Mouse (Mus musculus) ovary, adult 18-20 months (tissue): Measurements from ENCODE around the gene Vpreb3.

Source experiments
- DNase-seq: peaks from one replicate; pipeline ENCODE4 v3.0.0; 2022; ENCODE audit warnings: low spot score, mixed read lengths

The Vpreb3 gene

DNA sequence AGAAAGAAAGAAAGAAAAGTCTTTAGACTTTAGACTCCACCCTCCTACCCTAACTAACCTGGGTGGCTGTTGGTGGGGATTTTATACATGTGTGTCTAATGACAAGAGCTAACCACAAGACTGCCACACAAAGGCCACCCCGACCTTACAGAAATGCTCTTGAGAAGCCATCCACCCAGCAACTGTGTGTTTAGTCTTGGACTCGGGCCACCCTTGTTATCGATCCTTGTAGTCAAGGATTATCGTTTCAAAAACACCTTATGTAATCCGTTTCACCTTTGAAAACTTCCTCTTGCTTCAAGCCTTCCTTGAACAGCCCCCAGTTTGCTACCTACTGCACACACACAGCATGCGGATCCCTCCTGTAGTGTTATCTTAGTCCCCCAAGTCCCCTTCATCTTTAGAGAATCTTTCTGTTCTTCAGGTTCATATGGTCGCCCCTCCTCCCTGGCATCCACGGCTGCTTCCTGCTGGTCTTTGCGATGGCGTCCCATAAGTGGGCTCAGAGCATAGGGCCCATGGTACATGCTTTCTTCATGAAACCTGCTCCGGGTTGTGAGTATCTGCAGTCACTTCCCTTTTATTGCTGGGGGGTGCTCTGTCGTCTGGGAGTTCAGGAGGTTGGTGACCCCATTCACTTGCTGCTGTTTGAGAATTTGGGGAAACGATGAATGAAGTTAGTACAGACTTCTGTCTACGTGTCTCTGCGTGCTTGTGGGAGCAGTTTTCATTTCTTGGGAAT is at the start of gene Vpreb3:
TSS of gene Vpreb3 (plus strand) at position 322 of the 742 bp plus-strand sequence.
- no peak for DNase-seq

DNA sequence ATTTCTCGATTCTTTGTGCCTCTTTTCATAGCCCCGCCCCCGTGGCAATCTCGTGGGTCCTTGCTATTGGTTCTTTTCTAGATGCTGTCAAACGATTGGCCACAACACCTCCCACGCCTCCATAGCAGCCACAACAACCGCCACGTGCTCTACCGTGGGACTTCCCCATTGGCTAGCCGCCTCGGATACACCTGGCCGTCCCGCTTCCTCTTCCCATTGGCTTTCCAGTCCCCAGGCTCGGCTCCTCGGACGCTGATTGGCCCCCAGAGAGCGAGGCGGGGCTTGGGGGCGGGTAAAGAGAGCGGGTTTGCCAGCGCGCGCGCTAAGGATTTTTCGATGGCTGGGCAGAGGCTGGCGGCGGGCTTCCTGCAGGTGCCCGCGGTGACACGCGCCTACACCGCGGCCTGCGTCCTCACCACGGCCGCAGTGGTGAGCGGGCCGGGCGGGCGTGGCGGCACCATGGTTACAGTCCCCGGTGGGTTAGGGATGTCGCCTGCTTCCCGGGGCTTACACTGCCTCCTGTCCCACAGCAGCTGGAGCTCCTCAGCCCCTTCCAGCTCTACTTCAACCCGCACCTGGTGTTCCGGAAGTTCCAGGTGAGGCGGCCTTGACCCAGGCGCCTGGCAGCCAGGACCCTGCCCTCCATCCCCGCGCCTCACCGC is 49.6 kb upstream of the Vpreb3 start, which contains the start of gene Derl3:
TSS of gene Derl3 (plus strand) at position 325 of the 662 bp plus-strand sequence.
- peak; percentile 94 for DNase-seq

DNA sequence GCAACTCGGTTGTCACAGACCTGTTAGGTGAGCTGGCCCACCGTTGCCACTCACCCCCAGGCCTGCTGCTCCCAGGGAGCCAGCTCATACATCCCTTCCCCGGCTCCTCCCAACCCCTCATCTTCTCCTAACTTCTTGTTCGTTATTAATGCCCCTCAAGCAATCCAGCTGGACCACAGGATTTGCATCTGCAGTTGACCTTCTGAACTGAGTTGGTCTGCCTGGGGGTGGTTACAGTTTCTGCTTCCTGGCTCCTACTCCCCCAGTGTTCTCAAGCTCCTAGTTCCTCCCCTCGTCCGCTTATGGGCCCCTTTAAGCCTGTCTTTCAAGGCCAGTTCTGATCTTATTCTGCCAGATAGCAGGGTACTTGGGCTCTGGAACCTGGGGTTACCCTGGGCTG is 48.3 kb upstream of the Vpreb3 start:
- no peak for DNase-seq

DNA sequence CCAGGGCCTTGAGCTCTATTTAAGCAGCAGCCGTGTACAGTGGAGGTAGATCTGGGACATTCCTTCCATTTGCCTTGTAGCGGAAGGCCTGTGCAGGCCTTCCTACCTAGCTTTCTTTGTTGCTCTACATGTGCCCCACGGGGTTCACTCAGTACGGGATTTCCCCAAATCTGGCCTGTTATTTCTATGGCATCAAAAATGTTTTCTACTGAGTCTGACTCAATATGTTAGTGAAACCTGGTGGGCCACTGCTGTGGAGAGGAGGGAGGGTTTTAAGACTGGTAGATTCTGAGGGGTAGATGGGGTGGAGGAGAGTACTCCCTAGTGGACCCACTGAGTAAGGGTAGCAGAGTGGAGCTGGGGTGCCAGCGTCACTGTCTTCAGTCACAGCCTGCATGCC is 47.1 kb upstream of the Vpreb3 start:
- no peak for DNase-seq

DNA sequence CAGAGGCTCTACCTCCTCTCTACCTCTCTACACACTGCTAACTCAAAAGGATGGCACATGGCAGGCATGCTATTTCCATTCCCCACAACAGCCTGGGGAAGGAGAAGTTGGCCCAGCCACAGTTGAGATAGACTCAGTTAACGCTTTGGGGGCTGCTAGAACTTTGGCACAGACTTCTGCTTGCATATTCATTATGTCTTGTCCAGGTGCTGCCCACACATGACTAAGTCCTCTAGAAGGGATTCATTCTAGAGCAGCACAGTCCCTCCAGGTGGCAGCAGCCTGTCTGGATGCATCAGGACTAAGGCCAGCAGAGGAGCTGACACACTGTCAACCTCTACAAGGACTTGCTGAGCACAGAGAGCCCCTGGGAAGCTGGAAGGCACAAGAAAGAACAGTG is 46.6 kb upstream of the Vpreb3 start:
- DNase-seq, result no peak

DNA sequence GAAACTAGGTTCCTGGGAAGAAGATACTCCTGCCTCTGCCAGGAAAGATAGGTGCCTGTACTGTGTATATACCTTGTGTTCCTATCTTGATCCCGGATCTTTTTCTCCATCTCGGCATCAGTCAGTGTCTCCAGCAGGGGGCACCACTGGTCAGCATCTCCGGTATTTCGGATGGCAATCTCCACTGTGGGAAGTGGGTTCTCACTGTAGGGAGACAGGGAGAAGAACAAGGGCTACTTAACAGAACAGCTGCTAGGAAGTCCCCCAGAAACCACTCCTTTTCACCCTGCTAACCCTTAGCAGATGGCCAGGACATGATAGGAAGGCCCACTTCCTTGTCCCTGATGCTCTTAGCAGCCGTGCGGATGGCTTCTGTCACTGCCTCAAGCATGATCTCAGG is 45.5 kb upstream of the Vpreb3 start:
- no peak for DNase-seq

DNA sequence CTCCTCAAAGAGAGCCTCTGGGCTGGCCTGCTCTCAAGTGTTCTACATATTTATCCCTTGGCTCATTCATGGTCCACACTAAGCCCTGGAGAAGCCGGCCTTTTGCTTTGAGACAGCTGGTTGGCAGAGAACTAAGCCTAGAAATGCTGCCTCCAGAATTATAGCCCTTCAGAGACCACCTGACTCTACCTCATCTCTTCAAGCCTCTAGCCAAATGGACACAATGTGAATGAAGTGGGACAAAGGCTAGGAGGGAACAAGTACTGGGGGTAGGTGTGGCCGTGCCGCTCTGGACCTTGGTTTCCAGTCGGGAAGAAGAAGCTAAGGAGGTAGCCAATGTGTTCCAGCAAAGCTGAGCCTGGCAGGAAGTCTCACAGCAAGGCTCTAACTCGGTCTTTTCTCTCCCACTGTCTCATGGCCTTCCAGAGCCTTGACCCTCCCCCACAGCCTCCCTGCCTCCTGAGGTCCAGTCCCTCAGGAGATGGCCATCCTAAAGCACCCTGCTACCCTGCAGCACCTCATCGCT is 44.8 kb upstream of the Vpreb3 start:
- no peak for DNase-seq

DNA sequence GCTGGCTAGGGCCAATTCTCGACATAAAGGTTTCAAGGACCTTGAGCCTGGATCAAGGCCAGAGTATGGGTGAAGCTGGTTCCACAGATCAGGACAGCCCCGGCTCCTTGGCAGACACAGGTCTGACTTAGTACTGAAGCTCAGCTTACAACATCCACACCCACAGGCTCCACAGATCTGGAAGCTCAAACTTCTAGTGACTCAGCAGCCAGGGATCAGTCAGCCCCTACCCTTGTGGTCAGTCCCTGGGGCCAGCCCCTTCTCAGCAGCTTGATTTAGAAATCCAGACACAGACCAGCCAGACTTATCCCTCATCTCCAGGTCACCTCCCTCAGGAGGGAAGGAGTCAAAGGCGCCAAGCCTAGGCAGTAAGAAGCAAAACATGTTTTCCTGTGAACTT is 44.0 kb upstream of the Vpreb3 start:
- DNase-seq, result peak; percentile 84

DNA sequence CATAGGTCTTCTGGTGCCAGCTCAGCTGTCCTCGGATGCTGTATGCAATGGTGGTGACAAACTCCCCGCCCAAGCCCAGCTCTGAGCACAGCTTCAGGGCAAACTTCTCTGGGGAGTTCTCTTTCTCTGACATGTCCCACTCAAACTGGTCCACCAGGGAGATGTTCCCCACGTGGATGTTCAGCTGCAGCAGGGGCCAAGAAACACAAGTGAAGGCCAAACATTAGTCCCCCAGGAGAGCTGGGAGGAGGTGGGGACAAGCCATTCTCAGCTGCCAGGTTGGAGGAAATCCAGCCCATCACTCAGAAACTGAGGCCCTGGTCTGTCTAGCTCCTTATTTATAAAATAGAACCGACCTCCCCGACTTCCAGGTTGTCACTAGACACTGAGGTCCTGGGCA is 38.5 kb upstream of the Vpreb3 start:
- DNase-seq, result no peak

DNA sequence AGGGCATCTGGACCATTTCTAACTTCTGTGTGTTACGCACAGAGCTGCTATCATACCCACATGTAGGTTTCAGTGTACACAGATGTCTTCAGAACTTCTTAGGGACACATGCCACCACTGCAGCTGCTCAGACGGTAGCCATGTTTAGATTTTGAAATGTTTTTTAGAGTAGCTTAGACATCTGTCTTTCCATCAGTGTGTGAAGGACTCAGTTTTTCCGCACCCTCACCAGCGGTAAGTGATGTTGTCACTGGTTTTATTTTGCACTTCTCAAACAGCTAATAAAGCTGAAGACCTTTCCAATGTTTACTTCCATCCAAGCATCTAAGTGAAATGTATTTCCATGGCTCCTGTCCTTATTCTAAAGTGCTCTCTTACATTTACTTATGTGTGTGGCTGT is 36.0 kb upstream of the Vpreb3 start:
- DNase-seq, result no peak

DNA sequence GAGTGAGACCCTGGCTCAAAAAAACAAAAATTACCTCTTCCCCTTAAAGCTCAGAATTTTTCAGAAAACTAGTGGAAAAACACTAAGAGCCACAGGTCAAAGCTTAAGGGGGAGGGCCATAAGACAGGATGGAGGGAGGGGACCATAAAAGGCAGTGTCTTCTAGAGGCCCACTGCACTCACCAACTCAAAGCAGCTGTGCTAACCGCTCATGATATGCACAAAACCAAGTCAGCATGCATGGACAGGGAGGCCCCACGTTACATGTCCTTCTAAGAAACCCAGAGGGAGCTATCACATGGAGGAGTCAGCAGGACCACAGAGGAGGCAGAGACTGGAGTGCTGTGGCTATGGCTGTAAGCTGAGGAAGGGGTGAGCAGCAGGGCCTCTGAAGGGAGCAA is 32.2 kb upstream of the Vpreb3 start:
- DNase-seq, result no peak

DNA sequence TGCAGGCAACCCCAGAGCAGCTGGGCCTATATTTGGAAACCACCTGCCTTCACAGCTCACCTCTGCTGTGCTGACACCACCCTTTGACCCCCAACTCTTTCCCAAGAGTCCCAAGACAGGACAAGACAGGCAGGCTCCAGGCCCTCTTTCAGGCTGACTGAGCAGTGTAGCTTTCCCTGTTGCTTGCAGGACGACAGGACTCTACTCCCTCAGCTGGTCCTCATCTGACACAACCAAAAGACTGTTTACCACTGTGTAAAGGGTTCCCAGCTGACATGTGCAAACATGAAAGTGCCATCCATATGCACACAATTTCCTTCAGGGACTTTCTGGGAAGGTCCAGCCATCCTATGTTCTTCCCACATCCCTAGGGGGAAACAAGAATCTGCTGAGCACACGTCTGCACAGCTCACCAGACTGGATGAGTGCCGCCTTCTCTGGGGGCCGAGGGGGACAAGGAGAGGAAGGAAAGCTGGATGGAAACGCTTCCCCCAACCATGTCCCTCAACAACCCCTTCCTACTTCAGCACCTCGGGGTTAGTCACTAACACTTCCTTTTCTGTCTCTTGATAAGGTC is 29.8 kb upstream of the Vpreb3 start:
- no peak for DNase-seq

DNA sequence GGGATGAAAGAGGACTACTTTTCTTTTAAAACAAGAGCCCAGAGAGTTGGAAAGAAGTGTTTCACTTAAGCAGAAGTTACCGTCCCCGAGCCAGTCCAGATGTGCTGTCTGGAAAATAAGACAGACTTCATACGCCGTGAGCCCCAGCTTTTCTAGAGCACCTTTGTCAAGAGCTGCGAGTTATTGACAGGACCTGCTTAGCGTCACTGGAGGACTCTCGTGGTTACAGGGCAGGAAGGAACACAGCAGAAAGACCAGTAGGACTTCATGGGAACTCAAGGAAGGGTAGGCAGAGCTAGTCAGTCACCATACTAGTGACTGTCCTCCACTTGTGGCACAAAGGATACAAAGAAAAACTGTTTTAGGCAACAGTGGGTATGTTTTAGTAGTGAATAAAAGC is 27.3 kb upstream of the Vpreb3 start:
- no peak for DNase-seq

DNA sequence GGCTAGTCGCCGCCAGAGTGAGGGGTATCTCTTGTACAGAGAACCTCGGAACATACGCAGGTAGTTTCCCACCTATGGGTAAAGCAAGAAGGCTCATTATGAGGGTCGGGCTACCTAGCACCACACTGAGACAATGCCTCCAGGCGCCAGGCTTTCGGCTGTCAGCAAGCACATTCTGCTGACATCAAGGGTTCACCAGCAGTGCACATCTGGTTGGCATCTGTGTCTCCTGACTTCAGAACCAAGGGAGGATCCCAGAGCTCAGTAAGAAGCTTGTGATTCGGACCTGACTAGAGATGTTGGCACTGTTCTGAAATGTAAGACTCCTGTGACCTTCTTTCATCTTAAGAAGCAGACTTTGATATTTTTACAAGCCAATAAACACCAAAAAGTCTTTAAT is 26.0 kb upstream of the Vpreb3 start:
- DNase-seq, result no peak

DNA sequence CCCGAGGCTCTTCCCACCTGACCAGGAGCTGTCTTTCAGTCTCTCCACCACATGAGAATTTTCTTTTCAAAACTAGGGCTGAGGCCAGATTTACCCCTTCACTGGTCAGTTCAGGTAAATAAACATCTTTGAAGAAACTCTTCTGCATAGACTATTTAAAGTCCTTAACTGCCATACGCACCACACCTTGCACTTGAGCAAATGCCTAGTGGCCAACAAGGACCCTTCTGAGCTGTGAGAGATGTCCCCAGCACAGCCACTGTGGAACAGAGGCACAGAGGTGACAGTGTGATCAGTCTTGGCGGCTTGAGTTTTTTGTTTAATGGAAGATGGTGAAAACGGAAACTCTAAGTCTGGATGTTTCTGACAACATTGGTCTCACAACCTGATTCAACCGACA is 23.8 kb upstream of the Vpreb3 start:
- no peak for DNase-seq

DNA sequence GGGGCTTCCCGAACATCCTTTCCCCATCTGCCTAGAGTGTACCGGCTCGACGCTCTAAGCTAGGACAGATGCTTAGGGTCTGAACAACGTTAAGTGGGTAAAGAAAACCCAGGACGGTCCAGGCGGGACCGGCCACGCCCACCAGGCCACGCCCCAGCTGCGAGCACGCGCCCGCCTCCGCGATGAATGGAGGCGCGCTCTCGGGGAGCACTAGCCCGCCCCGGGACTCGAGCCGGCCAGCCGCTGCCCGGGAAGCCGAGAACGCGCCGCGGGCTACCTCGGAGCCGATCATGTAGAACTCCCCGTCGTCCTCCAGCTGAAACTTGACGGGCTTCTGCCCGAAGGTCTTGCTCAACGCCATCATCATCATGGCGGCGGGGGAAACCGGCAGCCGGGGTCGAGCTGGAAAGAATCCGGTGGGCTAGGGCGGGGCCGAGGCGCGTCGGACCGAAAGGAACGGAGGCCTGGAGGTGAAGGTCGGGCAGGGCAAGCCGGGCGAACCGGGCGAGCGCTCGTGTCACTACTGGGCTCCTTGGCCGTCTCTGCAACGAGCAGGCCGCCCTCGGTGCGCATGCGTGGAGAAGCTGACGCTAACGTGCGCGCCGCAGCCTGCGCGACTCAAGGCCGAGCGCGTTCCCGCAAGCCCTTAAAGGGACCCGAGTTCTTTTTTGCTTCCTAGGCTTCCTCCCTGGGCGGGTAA is 21.7 kb upstream of the Vpreb3 start, which contains the start of gene Smarcb1:
TSS of gene Smarcb1 (minus strand) at position 592 of the 700 bp plus-strand sequence.
- peak; percentile 90 for DNase-seq

DNA sequence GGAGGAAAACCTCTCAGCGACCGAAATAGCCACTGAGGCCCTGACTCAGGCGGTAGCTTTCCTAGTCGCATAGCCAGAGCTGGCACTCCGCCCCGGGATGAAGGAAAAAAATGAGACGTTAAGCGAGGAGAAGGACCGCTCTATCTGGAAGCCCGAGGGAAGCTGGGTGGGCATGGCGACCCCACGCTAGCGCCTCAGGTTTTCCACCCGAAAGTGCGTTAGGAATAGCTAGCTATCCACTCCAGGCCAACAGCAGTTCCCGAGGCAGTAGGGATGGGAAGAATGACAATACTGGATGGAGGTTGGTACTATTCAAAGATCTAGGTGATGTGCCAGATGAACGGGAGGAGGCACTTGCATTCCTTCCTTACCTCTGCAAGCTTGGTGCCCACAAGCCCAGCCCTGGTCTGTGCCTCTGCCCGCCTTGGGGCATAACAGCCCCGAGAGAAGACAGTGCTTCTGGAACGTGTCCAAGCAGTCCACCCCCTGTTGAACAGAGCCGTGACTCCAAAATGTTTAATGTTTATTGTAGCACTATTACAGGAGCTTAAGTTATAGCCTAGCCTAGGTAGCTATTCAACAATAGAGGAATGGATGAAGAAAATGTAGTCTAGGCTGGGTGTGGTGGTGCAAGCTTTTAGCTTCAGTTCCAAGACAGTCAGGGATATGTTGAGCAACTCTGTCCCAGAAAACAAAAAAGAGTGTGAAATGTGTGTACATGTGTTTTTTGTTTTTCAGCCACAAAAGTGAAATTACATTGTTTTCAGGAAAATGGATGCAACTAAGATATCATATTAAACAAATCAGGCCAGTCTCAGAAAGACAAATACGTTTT is 20.9 kb upstream of the Vpreb3 start:
- no peak for DNase-seq

DNA sequence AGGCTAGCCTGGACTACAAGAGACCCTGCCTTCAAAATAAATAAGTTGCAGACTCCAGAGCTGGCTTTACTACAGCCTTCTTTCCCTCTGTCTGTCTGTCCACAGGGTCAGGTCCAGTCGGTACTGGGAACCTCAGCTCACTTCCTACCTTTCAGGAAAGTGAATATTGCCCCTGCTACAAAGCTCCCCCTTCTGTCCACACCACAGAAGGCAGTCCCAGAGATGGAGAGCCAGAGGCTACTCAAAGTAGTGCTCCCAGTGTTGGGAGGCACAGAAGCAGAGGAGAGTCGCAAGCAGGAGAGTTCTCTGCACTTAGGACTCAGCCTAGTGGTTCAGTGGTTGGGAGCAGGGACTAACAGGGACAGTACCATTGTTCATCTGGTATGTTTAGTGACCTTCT is 18.5 kb upstream of the Vpreb3 start:
- no peak for DNase-seq

DNA sequence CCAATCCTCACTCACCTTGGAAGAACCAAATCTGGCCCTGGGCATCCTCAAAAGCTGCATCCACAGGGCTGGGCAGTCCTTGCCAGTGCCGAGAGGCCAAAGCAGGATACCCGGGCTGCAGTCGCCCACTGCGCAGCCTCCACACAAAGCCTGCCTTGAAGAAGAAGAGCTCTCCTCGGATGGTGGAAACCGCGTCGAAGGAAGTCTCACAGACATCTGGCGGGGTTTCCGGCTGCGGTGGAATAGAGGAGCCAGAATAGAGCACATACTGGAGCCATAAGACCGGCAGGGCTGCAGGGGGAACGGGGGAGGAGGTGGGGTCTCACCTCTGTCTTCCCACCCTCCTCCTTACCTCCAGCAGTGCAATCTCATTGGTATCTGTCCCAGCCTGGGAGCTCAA is 16.5 kb upstream of the Vpreb3 start:
- no peak for DNase-seq

DNA sequence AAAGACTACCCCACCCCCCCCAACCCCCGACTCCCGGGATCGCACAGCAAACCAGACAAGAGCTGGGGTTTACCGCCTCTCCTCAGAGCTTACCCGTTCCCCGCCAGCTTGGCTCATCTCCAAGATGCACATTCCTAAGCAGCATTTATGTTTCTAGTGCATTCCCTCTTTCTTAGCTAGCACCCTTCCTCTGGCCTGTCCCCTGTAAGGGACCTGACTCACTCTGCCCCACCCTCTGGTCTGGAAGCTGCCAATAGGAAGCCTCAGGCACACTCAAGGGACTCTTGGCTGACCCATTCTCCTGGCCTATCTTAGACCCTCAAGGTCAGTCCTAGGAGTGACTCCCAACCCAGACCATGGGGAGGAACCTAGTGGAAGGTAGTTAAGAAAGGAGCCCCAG is 12.6 kb upstream of the Vpreb3 start:
- DNase-seq, result peak; percentile 57

DNA sequence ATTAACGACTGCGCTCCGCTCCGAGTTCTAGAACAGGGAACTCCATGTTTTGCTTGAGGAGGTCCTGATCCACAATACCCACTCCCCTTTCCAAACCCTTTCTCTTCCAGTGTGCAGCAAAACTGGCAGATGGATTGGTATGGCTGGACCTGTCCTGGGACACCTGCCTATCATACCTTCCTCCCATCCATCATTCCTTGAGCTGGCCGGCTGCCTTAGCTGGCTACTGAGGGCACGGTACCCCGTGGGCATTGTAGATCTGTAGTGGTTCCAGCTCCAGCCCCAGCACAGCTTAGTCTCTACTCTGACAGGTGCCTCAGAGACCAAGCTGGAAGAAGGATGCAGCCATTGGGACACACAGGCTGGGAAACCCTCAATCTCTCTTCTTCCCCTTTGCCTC is 11.5 kb upstream of the Vpreb3 start:
- no peak for DNase-seq
